Mouse (Mus musculus) liver, postnatal 0 days (tissue): ENCODE results near the gene Ikzf2.

Experiments
- CTCF ChIP-seq: sonication (generic); IDR thresholded peaks from 2 replicates; pipeline ENCODE4 v1.5.1; 2016; ENCODE audit warnings: antibody characterized with exemption, low read depth
- EP300 ChIP-seq: IDR thresholded peaks from 2 replicates; pipeline ENCODE4 v1.6.1; 2016; ENCODE audit warnings: antibody characterized with exemption, low read depth, mild to moderate bottlenecking

GRCm38 (mm10) chr1:69506011-69506410 is 181.0 kb downstream of the Ikzf2 start:
- TF ChIP-seq EP300 = no peak
- no peak for TF ChIP-seq CTCF
